Mouse (Mus musculus) spleen, adult 18-20 months (tissue): ENCODE results near the gene Tmem41b.

Source experiments
- DNase-seq, 2 experiments: peaks; one replicate each; pipeline ENCODE4 v3.0.0; 2022; ENCODE audit warnings: mixed read lengths in 2 of 2

Tmem41b gene

GRCm38 (mm10) chr7:109975966-109976715, 10.6 kb downstream of the Tmem41b start:
- DNase-seq = no peak

DNA sequence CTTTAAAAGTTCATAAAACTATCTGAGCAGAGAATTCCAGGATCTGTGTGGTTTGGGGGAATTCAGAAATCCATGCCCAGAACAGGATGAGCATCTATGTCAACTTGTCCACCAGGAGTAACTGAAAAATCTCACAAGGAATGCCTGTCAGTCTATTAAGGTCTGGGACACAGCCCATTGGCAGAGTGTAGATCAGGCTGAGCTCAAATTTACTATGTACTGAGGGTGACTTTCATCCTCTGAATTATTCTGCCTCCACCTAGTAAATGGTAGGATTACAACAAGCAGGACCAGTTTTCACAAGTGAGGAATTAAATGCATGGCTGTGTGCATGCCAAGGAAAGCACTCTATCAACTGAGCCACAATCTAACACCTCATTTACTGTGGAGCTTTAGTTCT, 17.2 kb downstream of the Tmem41b start:
- no peak for DNase-seq

GRCm38 (mm10) chr7:109968924-109969450, 17.7 kb downstream of the Tmem41b start:
- DNase-seq = no peak

GRCm38 (mm10) chr7:109967805-109968579, 18.7 kb downstream of the Tmem41b start:
- peak in 1 of 2 experiments; percentile 9 for DNase-seq

GRCm38 (mm10) chr7:109965658-109966057, 21.1 kb downstream of the Tmem41b start:
- DNase-seq = no peak

- DNase-seq = no peak
These were observed 23.0 kb downstream of the Tmem41b start for GRCm38 (mm10) chr7:109963707-109964106.

GRCm38 (mm10) chr7:109962596-109962995, 24.1 kb downstream of the Tmem41b start:
- DNase-seq = no peak

DNA sequence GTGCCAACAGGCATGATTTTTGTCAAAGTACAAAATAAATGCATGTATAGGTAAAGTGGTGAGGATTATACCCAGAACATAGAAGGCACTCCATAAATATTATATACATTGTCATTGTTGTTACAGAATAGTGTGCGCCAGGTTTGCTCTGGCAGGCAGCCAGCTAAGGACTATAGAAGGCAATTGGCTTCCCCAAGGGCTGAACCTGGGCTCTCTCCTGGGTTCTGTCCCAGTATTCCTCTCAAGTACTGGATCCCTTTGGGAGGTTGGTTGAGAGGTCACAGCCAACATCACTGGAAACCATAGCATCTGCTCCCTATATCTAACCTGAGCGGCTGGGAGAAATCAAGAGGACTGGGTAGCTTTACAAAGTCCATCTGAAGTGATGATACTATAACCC, 25.2 kb downstream of the Tmem41b start:
- no peak for DNase-seq

DNA sequence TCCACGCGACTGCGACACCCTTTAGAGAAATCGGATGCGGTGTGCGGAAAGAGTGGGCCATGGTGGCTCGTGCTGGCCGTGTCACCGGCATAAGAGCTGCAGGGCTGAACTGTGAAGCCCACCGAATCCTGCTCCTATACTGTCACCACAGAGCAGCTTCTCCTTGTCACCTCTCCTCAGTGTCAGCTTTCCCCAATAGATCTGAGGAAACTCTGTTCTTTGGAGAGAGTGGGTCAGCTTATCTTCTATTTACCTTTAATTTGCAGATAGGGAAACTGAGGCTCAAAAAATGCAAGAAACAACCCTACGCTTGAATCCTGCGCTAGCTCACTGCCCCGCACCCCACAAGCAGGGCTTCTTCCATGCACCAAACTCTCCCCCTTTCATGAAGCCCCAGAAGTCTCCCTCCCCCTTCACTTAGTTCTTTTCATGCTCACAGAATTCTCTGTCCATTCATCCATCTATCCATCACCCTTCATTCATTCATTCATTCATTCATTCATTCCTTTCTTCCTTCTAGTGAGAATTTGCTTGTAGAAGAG, 26.0 kb downstream of the Tmem41b start:
- no peak for DNase-seq

- DNase-seq = peak; percentile 53 to 63
These were observed 26.8 kb downstream of the Tmem41b start, which contains the start of gene Dennd5a for GRCm38 (mm10) chr7:109959716-109960612. TSS of gene Dennd5a (minus strand) at chr7:109960470.

DNA sequence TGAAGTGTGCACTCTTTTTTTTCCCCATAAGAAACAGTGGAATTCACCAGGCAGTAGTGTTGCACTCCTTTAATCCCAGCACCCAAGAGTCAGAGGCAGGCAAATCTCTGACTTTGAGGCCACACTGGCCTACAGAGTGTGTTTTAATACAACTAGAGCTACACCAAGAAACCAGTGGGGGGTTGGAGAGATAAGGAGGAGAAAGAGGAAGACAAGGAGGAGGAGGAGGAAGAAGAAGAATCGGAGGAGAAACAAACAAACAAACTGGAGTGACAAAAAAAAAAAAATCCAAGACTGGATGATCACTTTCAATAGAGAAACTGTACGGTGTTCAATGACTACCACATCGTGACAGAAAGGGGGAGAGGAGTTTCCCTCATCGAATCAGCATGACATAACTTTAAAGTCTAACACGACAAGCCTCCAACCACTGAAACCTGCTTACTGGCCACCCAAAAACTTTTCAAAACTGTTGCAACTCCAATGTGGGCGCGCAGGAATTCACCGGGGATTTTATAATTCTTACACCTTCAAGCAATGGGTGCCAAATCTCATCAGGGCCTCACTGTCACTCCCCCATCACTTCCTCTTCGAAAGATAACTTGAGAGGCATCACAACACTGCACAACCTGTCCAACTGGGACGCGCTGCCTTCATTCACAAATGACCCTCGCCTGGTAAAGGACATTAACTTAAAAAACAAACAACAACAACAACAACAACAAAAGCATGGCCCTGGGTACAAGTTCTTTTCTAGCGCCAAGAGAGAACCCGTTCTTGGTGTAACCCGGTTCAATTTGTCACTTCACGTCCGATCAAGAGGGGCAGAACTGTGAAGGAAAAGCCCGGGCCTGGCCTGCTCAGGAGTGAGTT, 27.6 kb downstream of the Tmem41b start:
- peak in 1 of 2 experiments; percentile 29 for DNase-seq

DNA sequence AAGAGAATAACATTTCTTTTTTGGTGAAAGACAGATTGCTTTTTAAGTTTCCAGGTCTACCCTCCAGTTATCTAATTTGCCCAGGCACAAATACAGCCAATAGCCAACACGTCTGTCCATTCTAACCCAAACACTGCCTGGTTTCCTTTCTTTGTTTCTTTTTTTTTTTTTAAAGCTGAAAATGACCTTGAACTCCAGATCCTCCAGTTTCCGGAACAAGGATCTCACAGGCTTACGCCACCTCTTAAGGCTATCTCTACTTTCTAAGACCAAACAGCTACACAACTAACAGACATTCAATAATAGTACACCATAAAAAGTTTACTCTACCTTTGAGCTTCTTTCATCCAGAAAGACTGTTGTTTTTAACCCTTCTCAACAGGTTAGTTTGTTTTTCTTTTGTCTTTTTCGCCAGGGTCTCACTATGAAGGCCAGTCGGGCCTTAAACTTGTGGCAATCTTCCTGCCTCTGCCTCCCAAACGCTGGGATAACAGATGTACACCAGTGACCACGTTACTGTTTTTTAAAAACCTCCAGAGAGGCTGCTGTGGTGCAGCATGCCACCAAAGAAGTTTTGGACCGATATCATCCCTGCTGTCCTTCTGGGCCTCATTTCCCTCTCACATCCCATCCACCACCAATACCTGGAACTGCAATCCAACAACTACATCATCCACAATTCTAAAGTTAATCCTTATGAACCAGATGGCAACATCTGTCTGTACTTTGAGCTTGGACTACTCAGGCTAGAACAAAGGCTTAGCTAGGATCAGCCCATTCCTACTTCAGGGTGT, 28.5 kb downstream of the Tmem41b start:
- DNase-seq = no peak

DNA sequence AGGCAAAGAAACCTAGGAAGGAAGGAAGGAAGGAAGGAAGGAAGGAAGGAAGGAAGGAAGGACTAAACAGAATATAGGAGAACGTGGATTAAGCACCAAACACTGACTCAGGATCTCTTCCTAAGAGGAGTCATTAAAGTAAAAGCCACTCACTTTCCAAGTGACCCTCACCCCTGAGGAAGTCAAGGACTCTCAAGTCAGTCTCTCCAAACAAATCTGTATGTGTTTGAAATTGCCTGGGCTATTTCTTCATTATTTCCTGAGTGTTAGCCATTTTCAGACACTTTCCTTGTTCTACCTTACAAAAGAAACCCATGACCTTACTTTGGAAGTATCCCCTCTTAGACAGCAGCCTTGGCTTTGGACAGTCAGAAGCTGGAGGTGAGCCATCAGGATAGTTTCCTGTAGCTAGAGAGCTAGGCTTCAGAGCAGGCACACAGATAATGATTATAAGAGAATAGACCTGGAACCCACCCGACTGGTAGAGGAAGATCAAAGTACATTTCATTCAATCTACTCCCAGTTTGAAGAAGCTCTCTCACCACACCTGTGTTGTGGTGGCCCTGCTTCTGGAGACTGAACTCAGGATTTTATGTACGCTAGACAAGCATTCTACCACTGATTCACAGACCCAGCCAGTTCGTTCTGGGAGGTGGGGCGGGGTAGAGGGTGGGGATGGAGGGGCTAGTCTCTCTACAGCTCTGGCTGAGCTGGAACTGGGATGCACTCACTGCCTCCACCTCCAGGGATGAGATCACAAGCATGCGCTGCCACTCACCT, 31.9 kb downstream of the Tmem41b start:
- DNase-seq = no peak

DNA sequence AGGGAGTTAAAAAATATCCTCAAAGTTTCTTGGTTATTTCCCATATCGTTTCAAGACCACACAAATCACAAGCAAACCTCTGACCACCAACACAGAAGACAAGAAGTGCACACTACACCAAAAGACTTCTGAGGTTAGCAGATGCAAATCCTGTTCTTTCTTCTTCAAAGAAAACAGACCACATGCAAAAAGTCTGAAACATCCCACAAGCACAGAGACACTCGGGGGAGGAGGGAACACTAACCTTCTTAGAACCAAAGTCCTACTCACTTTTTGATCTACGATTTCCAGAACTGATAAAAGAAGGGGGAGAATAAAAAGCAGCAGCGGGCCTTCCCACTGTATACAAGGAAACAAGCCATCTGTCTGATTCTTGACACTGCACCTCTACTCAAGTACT, 35.4 kb downstream of the Tmem41b start:
- DNase-seq = no peak

DNA sequence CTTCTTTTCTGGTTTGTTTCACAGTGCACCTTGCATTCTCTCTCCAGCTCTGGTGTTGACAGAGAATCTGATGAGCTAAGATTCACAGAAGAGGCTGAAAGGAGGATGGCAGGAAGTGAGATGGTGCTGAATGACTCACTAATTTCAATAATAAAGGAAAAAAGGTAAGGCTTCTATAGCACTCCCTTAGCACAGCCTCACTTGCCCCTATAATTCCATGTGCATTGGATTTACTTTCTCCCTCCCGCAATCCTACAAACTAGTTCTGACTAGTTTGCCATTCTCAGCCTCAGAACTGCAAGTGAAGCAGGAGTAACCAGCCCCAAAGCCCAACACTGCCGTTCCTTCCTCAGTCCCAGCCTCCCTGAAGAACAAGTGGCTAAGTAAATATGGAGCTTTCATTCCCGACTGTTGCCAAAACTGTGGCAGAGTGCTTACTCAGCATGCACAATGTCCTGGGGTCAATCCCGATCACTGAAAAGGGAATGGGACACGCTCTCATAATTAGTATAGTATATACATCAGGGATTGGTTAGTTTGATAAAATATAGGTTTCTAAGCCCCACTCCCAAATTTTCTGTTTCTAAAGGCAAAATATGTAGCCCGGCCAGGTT, 42.2 kb downstream of the Tmem41b start:
- DNase-seq = no peak

DNA sequence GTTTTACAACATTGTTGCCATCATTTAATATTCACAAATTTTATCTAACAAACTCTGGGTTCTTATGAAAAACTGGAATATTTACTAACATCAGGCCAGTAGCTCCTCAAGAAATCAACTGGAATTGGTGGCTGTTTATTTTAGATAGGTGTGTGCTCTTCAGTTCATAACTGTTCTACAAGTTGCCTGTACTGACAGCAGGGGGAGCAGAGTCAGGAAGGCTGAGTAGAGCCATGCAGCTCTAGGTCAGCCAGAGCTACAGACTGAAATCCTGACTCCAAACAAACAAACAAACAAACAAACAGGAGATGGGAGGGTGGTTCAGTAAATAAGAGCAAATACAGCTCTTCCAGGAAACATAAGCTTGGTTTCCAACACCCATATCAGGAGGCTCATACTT, 57.1 kb downstream of the Tmem41b start:
- no peak for DNase-seq

DNA sequence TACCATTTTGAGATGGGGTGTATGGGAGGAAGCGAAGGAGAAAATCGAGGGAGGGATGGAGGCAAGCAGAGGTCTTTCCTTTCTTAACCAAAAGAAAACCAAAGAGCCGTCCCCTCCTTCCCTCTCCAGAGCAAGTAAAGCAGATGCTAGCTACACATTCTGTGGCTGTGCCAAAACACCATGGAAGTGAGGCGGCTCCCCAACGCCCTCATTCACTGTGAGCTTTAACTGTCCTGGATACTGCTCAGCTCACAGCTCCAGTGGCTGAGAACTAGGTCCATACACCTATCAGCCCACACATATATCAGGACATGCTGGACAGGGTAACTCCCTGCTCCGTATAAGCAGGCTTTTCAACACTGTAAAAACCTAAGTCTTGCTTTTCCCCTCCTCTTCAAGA, 58.4 kb downstream of the Tmem41b start:
- no peak for DNase-seq

GRCm38 (mm10) chr7:109924965-109925364, 61.8 kb downstream of the Tmem41b start:
- no peak for DNase-seq

GRCm38 (mm10) chr7:109922889-109923288, 63.8 kb downstream of the Tmem41b start:
- DNase-seq = no peak
